Mouse (Mus musculus) spleen, adult 18-20 months (tissue): ENCODE measurements around the gene Rpap2.

Source experiments
- DNase-seq, 2 experiments: peaks; one replicate each; pipeline ENCODE4 v3.0.0; 2022; ENCODE audit warnings: mixed read lengths in 2 of 2

Gene Rpap2

DNA sequence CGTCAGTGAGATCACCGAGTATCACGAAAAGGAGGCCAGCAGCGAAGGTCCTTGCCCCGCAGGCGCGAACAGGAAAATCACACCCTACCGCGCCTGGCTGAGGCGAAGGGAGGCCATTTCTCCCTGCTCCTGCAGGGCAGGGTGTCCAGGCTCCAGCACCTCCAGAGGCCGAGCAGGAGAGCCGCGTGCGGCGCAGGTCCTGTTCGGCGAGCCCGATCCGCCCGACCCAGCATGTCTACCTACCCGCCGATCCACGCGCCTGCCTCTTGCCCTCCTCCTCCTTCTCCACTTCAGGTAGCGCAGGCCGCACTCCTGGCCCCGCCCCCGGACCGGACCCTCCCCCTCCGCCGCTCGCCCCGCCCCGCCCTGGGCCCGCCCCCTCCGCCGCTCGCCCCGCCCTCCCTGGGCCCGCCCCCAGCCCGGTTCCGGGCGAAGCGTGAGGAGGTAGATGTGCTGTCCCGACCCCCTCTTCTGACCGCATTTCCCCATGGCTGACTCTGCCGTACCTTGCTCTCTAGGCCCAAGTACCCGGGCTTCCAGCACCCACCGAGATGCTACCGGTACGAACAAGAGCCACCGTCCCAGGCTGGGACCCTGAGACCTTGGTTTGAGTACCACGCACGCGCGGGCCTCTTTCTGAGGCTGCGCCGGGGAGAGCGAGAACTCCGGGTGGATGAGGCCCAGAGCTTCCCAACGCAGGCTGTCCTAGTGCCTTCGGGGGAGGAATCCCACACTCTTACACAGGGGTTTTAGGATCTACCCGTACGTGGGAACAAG is at the start of gene Rpap2, which contains the start of gene Glmn:
TSS of gene Rpap2 (plus strand) at position 73 of the 777 bp plus-strand sequence.
TSS of gene Glmn (minus strand) at position 588 of the 777 bp plus-strand sequence.
- peak; percentile 82 to 85 for DNase-seq

- DNase-seq = no peak
Measured at GRCm38 (mm10) chr5:107547955-107548354, 49.2 kb upstream of the Rpap2 start.

- DNase-seq = no peak
Measured at GRCm38 (mm10) chr5:107548444-107548843, 48.7 kb upstream of the Rpap2 start.

GRCm38 (mm10) chr5:107554336-107554735 is 42.8 kb upstream of the Rpap2 start:
- no peak for DNase-seq

DNA sequence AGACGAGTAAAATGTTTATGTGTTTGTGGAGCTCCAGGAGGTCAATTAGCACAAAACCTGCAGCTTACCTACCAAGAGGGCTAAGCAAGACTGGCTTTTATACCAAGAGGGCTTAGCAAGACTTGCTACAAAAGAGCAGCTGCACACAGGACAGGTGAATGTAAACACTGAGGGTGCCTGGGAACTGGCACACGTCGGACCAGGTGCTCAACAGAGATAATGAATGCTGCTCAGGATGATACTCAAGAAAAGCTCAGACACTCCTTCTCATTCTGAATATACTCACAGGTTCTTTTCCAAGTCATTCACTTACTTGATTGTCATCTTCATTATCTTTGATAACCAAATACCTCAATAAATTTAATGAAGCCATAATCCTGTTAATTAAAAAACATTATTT is 40.2 kb upstream of the Rpap2 start:
- DNase-seq = no peak

DNA sequence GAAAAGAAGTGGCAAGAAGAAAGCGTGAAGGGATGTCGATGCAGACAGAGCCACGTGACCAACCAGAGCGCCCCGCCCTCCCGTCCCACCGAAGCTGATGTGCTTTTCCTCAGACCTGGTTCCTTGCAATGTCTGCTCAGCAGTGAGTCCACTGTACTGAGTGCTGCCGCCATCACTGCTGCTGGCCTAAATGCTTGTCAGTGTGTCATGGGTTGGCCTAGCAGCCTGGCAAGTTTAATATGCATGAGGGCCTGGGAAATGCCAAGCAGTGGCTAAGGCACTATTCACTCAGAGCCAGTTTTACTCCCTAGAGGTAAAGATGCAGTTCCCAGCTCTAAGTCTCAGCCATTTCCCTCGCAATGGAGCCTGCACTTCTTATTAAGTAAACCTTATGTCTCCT is 28.0 kb upstream of the Rpap2 start:
- DNase-seq = no peak

DNA sequence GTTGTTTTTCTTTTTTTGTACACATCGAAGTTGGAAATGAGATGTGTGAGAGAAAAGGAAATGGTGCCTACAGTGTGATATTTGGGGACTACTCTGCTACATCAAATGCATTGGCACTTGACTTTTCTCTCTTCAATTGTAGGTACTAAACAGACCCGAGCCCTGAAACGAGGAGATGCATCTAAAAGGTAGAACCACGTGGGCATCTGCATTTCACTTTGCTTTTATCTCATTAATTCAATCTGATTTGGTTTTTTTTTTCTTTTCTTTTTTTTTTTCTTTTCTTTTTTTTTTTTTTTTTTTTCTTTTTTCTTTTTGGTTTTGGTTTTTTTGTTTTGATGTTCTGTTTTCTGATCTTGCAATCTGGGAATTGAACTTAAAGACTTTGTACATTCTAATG is 1.2 kb downstream of the Rpap2 start:
- DNase-seq = no peak

DNA sequence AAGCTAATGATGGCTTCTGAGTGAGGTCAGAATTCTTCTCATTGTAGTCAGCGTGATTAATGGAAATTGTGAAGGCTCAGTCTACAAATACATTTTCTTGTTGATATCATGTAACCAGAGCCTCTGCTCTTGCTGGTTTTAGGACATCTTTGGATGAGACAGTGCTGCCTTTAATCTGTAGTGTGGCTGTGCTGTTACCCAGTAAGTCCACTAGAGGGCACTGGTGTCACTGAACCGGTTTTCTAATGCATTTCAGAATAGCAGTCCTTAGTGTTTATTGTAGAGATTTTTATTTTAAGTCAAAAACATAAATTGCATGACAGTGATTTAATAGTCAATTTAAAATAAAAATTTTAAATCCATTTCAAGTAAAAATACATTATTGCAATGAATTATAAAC is 14.1 kb downstream of the Rpap2 start:
- DNase-seq = peak in 1 of 2 experiments; percentile 44

DNA sequence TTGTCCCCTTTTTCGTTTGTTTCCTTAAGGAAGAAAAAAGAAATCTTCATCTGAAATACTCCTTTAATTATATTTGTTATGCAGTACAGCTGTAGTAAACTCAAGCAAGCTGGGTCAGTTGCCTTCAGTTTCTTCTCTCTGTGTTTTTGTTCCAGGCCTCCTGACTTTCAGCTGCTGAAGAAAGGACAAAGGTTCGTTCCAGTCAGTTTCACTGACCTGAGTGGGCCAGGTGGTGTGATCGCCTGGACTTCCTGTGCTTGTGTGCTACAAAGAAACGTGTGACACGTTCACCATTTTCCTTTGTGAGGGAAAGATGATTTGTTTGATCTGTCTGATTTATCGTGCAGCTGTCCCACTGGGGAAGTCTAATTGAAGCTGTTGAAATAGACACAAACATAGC is 20.8 kb downstream of the Rpap2 start:
- DNase-seq = no peak

GRCm38 (mm10) chr5:107621327-107621726 is 24.2 kb downstream of the Rpap2 start:
- DNase-seq = no peak

GRCm38 (mm10) chr5:107633651-107634050 is 36.5 kb downstream of the Rpap2 start:
- no peak for DNase-seq

- DNase-seq = no peak
Measured at GRCm38 (mm10) chr5:107637106-107637505, 39.9 kb downstream of the Rpap2 start.

DNA sequence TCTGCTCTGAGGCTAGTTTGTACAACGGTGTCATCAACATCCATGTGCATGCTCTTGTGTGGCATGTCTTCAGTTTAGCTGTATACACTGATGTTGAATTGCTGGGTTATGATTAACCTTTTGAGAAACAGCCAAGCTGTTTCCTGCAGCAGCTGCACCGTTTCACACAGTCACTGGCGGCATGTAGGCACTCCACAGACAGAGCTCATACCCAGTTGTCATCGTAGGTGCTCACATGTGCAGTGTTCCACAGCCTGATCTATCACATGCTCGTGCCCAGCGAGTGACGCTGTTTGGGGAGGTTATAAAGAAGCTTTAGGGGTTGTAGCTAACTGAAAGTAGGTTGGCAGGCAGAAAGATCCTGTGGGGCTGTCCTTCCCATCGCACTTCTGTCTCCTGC is 41.2 kb downstream of the Rpap2 start:
- DNase-seq = no peak

GRCm38 (mm10) chr5:107644595-107644994 is 47.4 kb downstream of the Rpap2 start:
- no peak for DNase-seq

DNA sequence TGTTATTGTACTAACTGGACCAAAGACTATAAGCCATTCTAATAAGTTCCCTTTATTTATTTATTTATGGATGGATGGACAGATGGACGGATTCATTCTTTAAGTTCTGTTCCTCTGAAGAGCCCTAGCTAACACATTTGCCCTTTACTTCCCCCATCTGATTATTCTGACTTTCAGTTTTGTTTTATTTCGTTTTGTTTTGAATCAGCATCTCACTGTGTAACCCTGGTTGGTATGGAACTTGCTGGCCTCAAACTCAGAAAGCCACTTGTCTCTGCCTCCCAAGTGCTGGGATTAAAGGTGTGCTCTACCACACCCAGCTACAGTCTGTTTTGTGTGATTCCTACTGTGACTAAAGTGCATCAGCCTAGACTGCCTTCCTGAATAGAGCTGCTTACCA is 48.8 kb downstream of the Rpap2 start:
- DNase-seq = no peak

- DNase-seq = no peak
Measured at GRCm38 (mm10) chr5:107647580-107647979, 50.4 kb downstream of the Rpap2 start.

GRCm38 (mm10) chr5:107648552-107649125 is 51.5 kb downstream of the Rpap2 start:
- DNase-seq = no peak

DNA sequence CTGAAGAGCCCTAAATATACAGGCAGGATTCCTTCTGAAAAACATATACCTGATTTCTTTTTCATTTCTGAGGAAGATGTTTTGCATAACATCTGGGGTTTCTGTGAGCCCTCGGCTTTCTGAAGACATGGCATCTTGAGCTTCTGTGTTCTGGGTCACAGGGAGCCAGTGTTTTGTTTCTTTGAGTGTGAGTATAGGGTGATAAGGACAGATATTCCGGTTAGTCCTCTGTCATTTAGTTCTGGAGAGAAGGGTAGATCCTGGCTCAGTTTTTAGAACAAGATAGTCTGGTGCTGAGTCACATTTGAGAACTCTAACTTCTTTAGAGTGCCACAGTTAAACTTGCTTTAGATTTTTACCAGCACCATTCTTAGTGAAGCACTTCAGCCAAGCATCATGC is 52.5 kb downstream of the Rpap2 start:
- no peak for DNase-seq

GRCm38 (mm10) chr5:107650427-107650826 is 53.3 kb downstream of the Rpap2 start:
- no peak for DNase-seq

DNA sequence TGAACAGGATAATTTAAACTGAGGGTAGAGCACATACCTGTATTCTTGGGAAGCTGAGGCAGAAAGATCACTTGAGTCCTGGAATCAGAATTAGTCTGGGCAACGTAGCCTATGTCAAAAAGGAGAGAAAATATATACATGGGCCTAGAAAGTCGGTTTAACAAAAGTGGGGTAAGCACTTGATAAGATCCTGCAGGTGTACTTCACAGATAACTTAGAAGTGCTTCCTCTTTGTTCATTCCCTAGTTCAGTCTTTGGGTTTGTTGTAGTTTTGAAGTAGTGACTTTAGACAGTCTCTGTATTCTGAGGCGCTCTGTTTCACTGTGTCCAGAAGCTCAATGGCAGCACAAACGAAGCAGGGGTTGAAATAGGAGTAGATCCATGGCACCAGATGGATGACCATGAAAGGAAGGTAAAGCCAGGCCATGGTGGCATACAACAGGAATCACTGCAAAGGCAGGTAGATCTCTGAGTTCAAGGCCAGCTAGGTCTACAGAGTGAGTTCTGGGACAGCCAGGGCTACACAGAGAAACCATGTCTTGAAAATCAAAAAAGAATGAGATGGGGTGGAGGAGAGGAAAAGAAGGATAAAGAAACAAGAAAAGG is 55.0 kb downstream of the Rpap2 start:
- DNase-seq = no peak

DNA sequence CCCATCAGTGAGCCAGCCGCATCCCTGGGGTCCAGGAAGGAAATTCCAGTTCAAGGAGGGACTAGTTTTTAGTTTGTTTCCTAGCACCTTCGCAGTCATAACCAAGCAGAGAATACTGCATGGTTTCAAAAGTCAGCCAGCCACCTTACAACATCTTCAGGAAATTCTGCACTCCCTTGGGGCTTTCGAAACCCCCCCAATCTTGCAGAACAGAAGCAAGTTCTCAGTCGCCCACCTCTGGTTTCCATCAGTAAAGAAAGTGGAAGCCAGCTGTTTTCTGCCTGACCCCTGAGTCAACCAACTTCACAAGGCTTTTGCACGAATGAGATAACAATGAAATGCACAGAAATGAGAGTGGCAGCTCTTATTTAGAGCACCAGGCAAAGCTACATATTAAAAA is 81.2 kb downstream of the Rpap2 start:
- no peak for DNase-seq

- DNase-seq = no peak
Measured at GRCm38 (mm10) chr5:107681300-107681699, 84.1 kb downstream of the Rpap2 start.

DNA sequence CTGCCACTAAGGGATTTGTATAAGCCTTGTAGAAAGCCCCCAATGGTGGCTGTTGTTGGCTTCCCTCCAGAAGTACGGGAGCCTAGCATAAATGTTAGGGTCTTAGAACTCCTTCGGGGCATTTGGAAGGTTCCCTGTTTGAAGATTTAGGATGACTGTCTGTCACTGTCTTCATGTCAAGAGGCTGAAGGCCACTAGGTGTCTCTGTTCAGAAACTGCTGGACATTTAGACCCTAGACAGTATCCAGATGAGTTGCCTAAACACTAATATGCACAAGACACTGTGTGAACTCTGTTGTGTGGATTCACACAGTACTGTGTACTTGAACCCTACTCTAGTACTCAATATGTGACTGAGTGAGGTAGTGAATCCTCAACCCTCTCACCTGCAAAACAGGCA is 87.2 kb downstream of the Rpap2 start:
- DNase-seq = no peak

GRCm38 (mm10) chr5:107687161-107687560 is 90.0 kb downstream of the Rpap2 start:
- DNase-seq = no peak
